Mouse (Mus musculus) intestine, embryonic 15.5 days (tissue): ENCODE data around the gene Pcsk5. TPM values are rescaled to one million over a fixed set of nuclear protein-coding genes. Genes with fewer than 3 reads are reported as not detected.

ENCODE experiments used
- ATAC-seq: fragments of 200-750 bp; cut with Nextera tagmentation; 2 replicates; pipeline ENCODE4 v1.8.0; 2017; ENCODE audit warnings: moderate TSS enrichment, moderate library complexity
- H3K27ac ChIP-seq: fragments of 300-500 bp; sonication (generic); 2 replicates; pipeline ENCODE4 v1.5.1; 2015; ENCODE audit warnings: mild to moderate bottlenecking, inconsistent platforms
- H3K27me3 ChIP-seq: fragments of 300-500 bp; sonication (generic); replicated peaks from 2 replicates; pipeline ENCODE4 v1.6.1; 2015; ENCODE audit warnings: inconsistent platforms
- H3K36me3 ChIP-seq: fragments of 300-500 bp; sonication (generic); 2 replicates; pipeline ENCODE4 v1.6.1; 2015; ENCODE audit warnings: inconsistent platforms
- H3K4me1 ChIP-seq: fragments of 300-500 bp; sonication (generic); replicated peaks from 2 replicates; pipeline ENCODE4 v1.6.1; 2015; ENCODE audit warnings: inconsistent platforms
- H3K4me2 ChIP-seq: fragments of 300-500 bp; sonication (generic); replicated peaks from 2 replicates; pipeline ENCODE4 v1.6.1; 2015; ENCODE audit warnings: mild to moderate bottlenecking, inconsistent platforms
- H3K4me3 ChIP-seq: fragments of 300-500 bp; sonication (generic); replicated peaks from 2 replicates; pipeline ENCODE4 v1.5.1; 2015; ENCODE audit warnings: inconsistent platforms
- H3K9ac ChIP-seq: fragments of 300-500 bp; sonication (generic); 2 replicates; pipeline ENCODE4 v1.6.1; 2015; ENCODE audit warnings: inconsistent platforms
- H3K9me3 ChIP-seq: fragments of 300-500 bp; sonication (generic); 2 replicates; pipeline ENCODE4 v1.6.1; 2016; ENCODE audit warnings: inconsistent platforms
- whole genome bisulfite sequencing: fragments of 180-500 bp; shearing (Covaris S2); methylation state at CpG from one replicate; pipeline ENCODE4 v1.1.7; 2015; 5-methylcytosine and 5-hydroxymethylcytosine counted together
- polyA plus RNA-seq: library from polyadenylated mRNA; unstranded; fragments of >200 nt; fragmentation: Nextera tagmentation; extraction: Ambion mirVana; gene quantifications from 2 replicates; pipeline ENCODE4 v1.2.1, GENCODE M21; 2015

Gene Pcsk5
- polyA plus RNA-seq, 1 experiment from 2014 or later: 29.8 TPM

DNA sequence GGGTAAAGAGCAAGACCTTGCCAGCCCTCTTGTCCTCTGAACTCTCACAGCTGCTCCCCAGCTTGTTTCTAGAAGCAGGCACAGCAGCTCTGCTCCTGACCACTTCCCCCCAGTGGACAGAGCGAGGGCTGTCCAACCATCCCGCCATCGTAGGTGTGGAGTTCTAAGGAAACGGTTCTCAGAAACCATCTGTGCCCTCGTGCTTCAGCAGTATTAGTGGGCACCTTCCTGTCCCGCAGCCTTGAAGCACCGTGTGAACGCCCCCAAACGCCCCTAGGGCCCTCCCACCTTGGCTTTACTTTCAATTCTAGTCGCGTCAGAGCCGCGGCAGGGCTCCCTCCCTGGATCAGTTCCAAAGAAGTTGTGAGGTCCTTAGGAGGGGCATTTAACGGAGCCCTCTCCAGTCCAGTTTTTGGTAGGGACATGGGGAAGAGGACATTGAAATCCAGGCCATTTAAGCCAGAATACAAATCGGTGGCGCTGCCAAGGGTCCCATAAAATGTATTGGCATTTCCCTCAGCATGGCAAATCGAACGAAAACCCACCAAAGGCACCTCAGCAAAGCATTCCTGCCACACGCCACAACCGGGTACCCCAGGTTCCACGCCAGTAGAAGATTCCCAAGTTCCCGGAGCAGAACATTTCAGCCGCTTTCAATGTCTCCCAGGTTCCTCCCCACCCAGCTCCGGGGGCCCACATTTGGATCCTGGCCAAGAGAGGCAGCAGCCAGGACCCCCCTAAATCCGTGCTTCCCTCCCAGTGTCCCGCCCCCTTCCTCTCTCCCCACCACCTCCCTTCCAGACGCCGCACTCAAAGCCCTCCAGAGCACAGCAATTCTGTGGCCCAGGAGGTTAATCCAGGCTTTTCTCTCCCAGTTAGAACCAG is 1.5 kb downstream of the Pcsk5 start:
- no peaks in the 10 kb centered on the region for H3K9me3 ChIP-seq
- H3K27me3 ChIP-seq: no peaks in the 10 kb centered on the region
- peak overlapping the region; percentile 88 for H3K4me2 ChIP-seq
- ATAC-seq: peak; percentile 15; the same call in 1 of the 2 replicates
- peak overlapping the region; percentile 72 for H3K4me3 ChIP-seq
- peak overlapping the region; percentile 88; the same call in 1 of the 2 replicates for H3K27ac ChIP-seq
- peak overlapping the region; percentile 82 for H3K9ac ChIP-seq
- no peaks in the 10 kb centered on the region for H3K4me1 ChIP-seq
- H3K36me3 ChIP-seq: no peaks in the 10 kb centered on the region
- WGBS: 1% methylated on average over 28 of the region's 28 CpGs

DNA sequence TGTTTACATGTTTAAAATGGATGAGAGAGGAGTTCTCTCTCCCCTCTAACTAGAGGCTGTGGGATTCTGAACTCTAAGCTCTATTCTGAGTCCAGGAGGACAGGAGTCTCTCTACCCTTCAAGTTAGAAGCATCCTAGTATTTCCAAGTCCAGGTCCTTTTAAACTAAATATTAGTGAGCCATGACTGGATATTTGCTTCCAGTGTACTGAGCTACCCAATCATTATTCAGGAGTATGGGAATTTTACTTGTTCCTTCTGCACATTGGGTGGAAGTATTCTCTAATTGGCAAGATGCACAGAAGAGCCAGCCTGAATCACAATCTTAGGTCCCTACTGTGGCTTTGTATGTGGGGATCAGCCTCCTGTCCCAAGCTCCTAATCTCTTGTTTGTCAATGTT is 2.5 kb downstream of the Pcsk5 start:
- Histone ChIP-seq H3K4me2 (peak overlapping the region; percentile 88), H3K9ac (no peak overlapping the region), H3K4me1 (no peaks in the 10 kb centered on the region), H3K9me3 (no peaks in the 10 kb centered on the region), H3K27me3 (no peaks in the 10 kb centered on the region), H3K27ac (no peak overlapping the region), H3K4me3 (peak overlapping the region; percentile 72), H3K36me3 (no peaks in the 10 kb centered on the region)
- no peak for ATAC-seq

DNA sequence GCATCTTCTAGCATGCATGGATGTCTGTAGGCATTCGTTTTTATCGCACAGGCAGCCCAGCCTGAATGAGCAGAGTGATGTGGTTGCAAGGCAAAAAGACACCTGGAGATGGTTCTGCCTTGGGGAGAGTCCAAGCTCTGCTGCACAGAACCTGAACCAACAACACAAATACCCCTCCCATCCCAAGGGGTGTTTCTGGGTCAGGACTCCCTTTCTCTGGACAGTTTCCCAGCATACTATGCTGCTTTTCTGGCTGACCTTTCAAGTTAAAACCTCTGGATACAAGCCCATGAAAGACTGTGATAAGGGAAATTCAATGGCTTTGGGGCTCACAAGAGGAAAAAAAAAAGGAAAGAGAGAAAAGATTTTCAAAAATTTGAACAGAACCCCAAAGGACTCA is 6.1 kb downstream of the Pcsk5 start:
- Histone ChIP-seq H3K4me3 (no peak overlapping the region), H3K27me3 (no peaks in the 10 kb centered on the region), H3K27ac (no peak overlapping the region), H3K4me1 (no peaks in the 10 kb centered on the region), H3K9ac (no peak overlapping the region), H3K36me3 (no peaks in the 10 kb centered on the region), H3K9me3 (no peaks in the 10 kb centered on the region), H3K4me2 (no peak overlapping the region)
- no peak for ATAC-seq
- 84% methylated on average over 2 of the region's 2 CpGs for WGBS

DNA sequence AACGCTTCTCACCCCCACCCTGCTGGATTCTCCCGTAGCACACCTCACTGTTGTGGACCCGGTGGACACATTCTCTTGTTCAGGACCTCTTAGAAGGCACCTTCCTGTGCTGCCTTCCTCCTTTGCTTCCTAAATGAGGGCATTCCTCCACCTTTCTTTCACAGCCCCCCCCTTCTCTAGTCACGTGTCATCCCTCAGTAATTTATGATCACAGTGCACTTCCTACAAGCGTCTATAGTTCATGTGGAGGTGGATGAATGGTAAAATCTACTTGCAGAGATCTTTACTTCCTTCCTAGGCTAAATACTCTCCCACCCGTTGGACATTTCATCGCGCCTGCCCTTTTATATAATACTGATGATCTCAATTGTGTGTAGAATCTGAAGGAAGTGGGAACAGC is 9.0 kb downstream of the Pcsk5 start:
- H3K4me1 ChIP-seq: no peaks in the 10 kb centered on the region
- no peak overlapping the region for H3K9ac ChIP-seq
- no peaks in the 10 kb centered on the region for H3K27me3 ChIP-seq
- 60% methylated on average over 8 of the region's 8 CpGs for WGBS
- H3K36me3 ChIP-seq: no peaks in the 10 kb centered on the region
- ATAC-seq: 0 out of 2 replicates have a peak, but pooled peaks have one; percentile 31
- H3K27ac ChIP-seq: no peak overlapping the region
- no peak overlapping the region for H3K4me3 ChIP-seq
- no peaks in the 10 kb centered on the region for H3K9me3 ChIP-seq
- no peak overlapping the region for H3K4me2 ChIP-seq

DNA sequence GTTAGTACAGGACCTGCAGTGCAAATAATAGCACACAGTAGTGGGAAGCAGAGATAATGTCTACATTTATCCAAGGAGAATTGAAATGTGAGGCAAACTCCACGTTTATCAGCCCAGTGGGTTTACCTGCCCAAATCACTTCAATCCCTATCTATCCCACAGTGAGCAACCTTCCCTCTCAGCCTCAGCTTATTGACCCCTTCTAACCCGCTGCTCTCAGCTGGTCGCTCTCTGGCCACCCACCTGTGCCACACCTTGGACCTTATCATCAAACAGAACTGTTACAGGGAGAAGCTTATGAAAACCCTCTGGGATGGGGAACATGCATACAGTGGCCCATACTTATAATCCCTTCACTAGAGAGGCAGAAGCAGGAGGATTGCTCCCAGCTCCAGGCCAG is 10.7 kb downstream of the Pcsk5 start:
- Histone ChIP-seq H3K27me3 (no peaks in the 10 kb centered on the region), H3K36me3 (no peaks in the 10 kb centered on the region), H3K27ac (no peak overlapping the region), H3K4me2 (no peak overlapping the region), H3K9me3 (no peaks in the 10 kb centered on the region), H3K9ac (no peak overlapping the region), H3K4me3 (no peak overlapping the region), H3K4me1 (no peaks in the 10 kb centered on the region)
- WGBS: 52% methylated on average over 3 of the region's 3 CpGs
- peak; percentile 59 for ATAC-seq

DNA sequence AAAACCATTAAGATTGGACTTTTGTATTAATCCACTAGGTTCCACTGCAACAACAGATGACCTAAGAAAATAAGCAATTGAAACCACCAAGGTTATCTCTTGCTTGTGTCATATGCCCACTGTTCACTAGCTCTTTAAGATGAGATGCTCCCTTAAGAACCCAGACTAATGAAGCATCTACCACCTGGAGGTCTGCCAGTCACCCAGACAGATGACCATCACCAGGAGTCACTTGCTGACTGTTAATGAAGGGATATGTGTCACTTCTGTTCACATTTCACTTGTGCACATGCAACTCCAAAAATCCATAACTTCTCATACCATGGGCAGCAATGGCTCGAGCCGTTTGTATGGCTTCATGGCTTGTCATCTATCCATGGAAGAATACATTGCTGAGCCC is 17.4 kb downstream of the Pcsk5 start:
- 95% methylated on average over 2 of the region's 2 CpGs for WGBS
- H3K27me3 ChIP-seq: no peaks in the 10 kb centered on the region
- H3K27ac ChIP-seq: no peak overlapping the region
- H3K4me2 ChIP-seq: no peak overlapping the region
- ATAC-seq: no peak
- H3K9me3 ChIP-seq: no peaks in the 10 kb centered on the region
- no peak overlapping the region for H3K4me3 ChIP-seq
- H3K9ac ChIP-seq: no peak overlapping the region
- H3K4me1 ChIP-seq: no peaks in the 10 kb centered on the region
- no peaks in the 10 kb centered on the region for H3K36me3 ChIP-seq

DNA sequence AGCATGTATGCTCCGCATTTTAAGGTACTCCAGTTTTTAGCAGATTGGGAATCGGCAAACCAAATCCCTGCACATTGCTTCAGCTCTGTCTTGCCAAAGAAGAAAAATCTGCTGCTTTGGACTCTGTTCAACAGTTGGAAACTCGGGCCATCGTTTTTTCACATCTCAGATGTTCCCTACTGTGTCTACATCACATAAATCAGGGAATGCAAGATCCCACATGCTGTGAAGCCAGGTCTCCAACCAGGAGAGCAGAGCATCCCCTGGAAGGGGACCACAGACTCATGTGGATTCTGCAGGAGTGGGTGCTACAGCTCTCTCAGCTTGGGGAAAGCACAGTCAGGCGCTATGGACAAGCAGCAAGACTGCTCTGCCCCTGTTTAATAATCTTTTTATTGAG is 18.4 kb downstream of the Pcsk5 start:
- no peaks in the 10 kb centered on the region for H3K27me3 ChIP-seq
- ATAC-seq: no peak
- no peak overlapping the region for H3K4me2 ChIP-seq
- 71% methylated on average over 5 of the region's 5 CpGs for WGBS
- H3K4me1 ChIP-seq: 0 out of 2 replicates have a peak, but pooled peaks cover 4% of the 10 kb centered on the region
- H3K36me3 ChIP-seq: no peaks in the 10 kb centered on the region
- H3K4me3 ChIP-seq: no peak overlapping the region
- H3K9ac ChIP-seq: no peak overlapping the region
- H3K27ac ChIP-seq: no peak overlapping the region
- no peaks in the 10 kb centered on the region for H3K9me3 ChIP-seq

DNA sequence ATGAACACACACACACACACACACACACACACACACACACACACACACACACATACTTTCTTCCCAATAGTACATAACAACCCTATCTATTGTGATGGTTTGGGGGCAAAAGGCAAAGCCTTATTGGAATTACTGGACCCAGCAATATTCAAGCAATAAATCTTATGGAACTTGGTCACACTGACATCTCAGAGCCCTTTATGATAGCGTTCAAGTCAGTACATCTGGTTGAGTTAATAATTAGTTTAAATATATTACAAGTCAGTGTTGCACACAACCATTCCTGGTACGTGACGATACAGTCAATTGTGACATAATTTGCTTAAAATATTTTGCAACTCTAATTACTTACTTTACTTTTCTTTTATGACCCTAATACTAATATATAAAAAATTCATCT is 22.4 kb downstream of the Pcsk5 start:
- Histone ChIP-seq H3K4me2 (no peak overlapping the region; the same call in 1 of the 2 replicates), H3K36me3 (no peaks in the 10 kb centered on the region), H3K9ac (no peak overlapping the region), H3K27ac (no peak overlapping the region), H3K4me3 (no peak overlapping the region), H3K27me3 (no peaks in the 10 kb centered on the region), H3K9me3 (no peaks in the 10 kb centered on the region), H3K4me1 (peaks cover 15% of the 10 kb centered on the region)
- WGBS: 58% methylated on average over 3 of the region's 3 CpGs
- peak; percentile 86 for ATAC-seq

DNA sequence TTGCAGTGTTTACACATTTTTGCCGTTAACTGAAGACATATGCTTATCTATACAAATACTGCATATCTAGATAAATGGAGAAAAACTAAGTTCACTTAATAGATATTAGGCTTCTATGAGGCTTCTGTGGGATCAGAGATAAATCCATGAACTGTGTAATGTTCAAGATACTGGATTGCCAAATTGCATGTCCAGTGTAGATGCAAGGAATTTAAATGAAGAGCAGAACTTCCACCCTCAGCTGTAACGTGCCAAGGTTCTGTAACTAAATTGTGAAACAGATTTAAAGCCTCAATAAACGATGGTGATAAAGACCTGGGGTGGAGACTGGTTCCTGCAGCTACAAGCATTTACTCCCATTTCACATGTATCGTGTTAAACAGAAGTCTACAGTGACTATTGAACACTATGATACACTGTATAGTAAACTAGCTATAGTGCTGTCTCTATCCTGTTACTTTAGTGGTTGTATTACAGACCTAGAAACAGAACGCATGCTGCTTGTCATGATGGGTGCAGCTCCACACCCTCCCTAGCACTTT is 23.9 kb downstream of the Pcsk5 start:
- ATAC-seq: peak; percentile 73
- H3K9ac ChIP-seq: no peak overlapping the region
- H3K4me2 ChIP-seq: peak overlapping the region; percentile 30
- H3K36me3 ChIP-seq: no peaks in the 10 kb centered on the region
- no peaks in the 10 kb centered on the region for H3K27me3 ChIP-seq
- H3K4me3 ChIP-seq: no peak overlapping the region
- peak overlapping the region; percentile 56; the same call in 1 of the 2 replicates for H3K27ac ChIP-seq
- 29% methylated on average over 5 of the region's 5 CpGs for WGBS
- H3K4me1 ChIP-seq: peaks cover 15% of the 10 kb centered on the region
- no peaks in the 10 kb centered on the region for H3K9me3 ChIP-seq

DNA sequence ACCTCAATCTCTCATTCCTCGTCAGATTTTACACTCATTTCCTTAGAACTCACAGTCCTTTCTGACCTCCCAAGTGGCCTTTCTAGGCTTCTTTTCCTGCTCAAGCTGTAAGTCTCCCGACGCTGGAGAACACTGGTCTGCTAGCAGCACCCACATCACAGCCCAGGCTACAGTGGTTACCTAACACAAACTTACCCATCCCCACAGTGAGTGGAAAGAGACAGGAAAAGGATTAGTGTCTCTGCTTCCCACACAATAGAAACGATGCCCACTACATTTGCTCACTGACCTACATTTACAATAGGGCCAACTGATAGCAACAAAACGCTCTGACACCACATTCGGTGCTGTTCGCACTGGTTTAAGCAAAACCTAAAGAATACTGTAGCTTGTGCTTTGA is 24.8 kb downstream of the Pcsk5 start:
- 0 out of 2 replicates have a peak overlapping the region, but pooled peaks have one; percentile 36 for H3K27ac ChIP-seq
- no peak for ATAC-seq
- 37% methylated on average over 7 of the region's 7 CpGs for WGBS

DNA sequence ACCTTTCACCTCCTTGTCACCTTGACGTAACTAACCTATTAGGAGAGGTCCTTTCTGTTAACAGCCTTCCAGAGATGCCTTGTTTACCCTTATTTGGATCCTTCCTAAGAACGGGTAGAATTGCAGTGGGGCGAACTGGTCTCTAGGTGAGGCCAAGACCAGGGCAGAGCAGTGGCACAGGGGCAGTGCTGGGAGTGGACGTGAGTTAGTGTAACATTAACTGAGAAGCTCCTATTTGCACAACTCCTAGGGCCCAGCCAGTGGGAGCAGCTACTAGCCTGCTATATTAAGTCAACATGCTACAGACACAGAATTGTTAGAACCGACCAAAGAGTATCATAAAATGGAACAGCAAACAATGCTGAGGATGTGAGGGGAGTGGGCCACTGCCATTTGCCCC is 30.8 kb downstream of the Pcsk5 start:
- H3K27me3 ChIP-seq: no peaks in the 10 kb centered on the region
- H3K9ac ChIP-seq: no peak overlapping the region
- no peak overlapping the region for H3K4me3 ChIP-seq
- WGBS: 61% methylated on average over 5 of the region's 5 CpGs
- peak; percentile 83 for ATAC-seq
- no peaks in the 10 kb centered on the region for H3K36me3 ChIP-seq
- H3K4me2 ChIP-seq: no peak overlapping the region
- no peak overlapping the region for H3K27ac ChIP-seq
- peaks cover 3% of the 10 kb centered on the region; the same call in 1 of the 2 replicates for H3K4me1 ChIP-seq
- H3K9me3 ChIP-seq: no peaks in the 10 kb centered on the region

More for the DNA sequence above, 24.8 kb downstream of the Pcsk5 start:
- Histone ChIP-seq H3K4me1 (peaks cover 15% of the 10 kb centered on the region), H3K4me2 (no peak overlapping the region; the same call in 1 of the 2 replicates), H3K9me3 (no peaks in the 10 kb centered on the region), H3K9ac (no peak overlapping the region), H3K36me3 (no peaks in the 10 kb centered on the region), H3K4me3 (no peak overlapping the region), H3K27me3 (no peaks in the 10 kb centered on the region)

DNA sequence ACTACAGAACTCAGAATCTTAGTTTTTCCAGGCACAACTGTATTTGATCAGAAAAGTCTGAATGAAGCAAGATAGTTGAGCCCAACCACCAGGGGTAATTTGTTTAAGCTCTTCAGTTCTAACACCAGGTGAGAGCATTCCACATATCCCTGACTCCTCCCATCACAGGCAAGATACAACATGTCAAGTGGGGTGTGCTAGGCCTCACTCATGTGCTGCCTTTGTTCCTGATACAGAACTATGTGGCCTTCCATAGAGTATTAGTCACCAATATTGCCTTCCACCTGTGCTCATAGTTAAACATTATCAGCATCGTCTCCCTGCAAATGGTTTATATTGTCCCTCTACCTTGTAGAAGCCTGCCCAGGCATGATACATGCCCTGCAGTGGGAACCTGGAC is 36.6 kb downstream of the Pcsk5 start:
- Histone ChIP-seq H3K4me1 (no peaks in the 10 kb centered on the region), H3K9ac (no peak overlapping the region), H3K4me2 (no peak overlapping the region), H3K9me3 (no peaks in the 10 kb centered on the region), H3K36me3 (no peaks in the 10 kb centered on the region), H3K4me3 (no peak overlapping the region), H3K27me3 (no peaks in the 10 kb centered on the region), H3K27ac (no peak overlapping the region)
- WGBS: 66% methylated on average over 1 of the region's 1 CpGs
- ATAC-seq: peak; percentile 94
